Mouse (Mus musculus) kidney, embryonic 15.5 days (tissue): ENCODE results near the gene Rassf6. TPM values are rescaled to one million over a fixed set of nuclear protein-coding genes. Genes with fewer than 3 reads are reported as not detected.

Source experiments
- ATAC-seq: fragments of 200-750 bp; cut with Nextera tagmentation; replicated peaks from 2 replicates; pipeline ENCODE4 v1.8.0; 2017; ENCODE audit warnings: moderate TSS enrichment; ENCODE audit not compliant: low FRiP score
- H3K27ac ChIP-seq: fragments of 300-500 bp; sonication (generic); 2 replicates; pipeline ENCODE4 v1.5.1; 2015; ENCODE audit warnings: mild to moderate bottlenecking, inconsistent platforms
- H3K27me3 ChIP-seq: fragments of 300-500 bp; sonication (generic); 2 replicates; pipeline ENCODE4 v1.6.1; 2015; ENCODE audit warnings: inconsistent platforms
- H3K36me3 ChIP-seq: fragments of 300-500 bp; sonication (generic); 2 replicates; pipeline ENCODE4 v1.6.1; 2015; ENCODE audit warnings: inconsistent platforms
- H3K4me1 ChIP-seq: fragments of 300-500 bp; sonication (generic); 2 replicates; pipeline ENCODE4 v1.6.1; 2015; ENCODE audit warnings: inconsistent platforms
- H3K4me2 ChIP-seq: fragments of 300-500 bp; sonication (generic); 2 replicates; pipeline ENCODE4 v1.6.1; 2015; ENCODE audit warnings: moderate library complexity, mild to moderate bottlenecking, inconsistent platforms
- H3K4me3 ChIP-seq: fragments of 300-500 bp; sonication (generic); replicated peaks from 2 replicates; pipeline ENCODE4 v1.5.1; 2015; ENCODE audit warnings: mild to moderate bottlenecking, inconsistent platforms
- H3K9ac ChIP-seq: fragments of 300-500 bp; sonication (generic); 2 replicates; pipeline ENCODE4 v1.6.1; 2015; ENCODE audit warnings: mild to moderate bottlenecking, inconsistent platforms
- H3K9me3 ChIP-seq: fragments of 300-500 bp; sonication (generic); replicated peaks from 2 replicates; pipeline ENCODE4 v1.6.1; 2016; ENCODE audit warnings: inconsistent platforms
- WGBS: fragments of 180-500 bp; shearing (Covaris S2); methylation state at CpG from one replicate; pipeline ENCODE4 v1.1.7; 2015; ENCODE audit warnings: mixed read lengths; 5-methylcytosine and 5-hydroxymethylcytosine counted together
- polyA plus RNA-seq: library from polyadenylated mRNA; unstranded; fragments of >200 nt; fragmentation: Nextera tagmentation; extraction: Ambion mirVana; gene quantifications from 2 replicates; pipeline ENCODE4 v1.2.1, GENCODE M21; 2015

Rassf6 gene
- polyA plus RNA-seq, 1 experiment from 2014 or later = 12.1 TPM

GRCm38 (mm10) chr5:90652724-90653123, 12.3 kb upstream of the Rassf6 start:
- WGBS = 5% methylated on average over 3 of the region's 3 CpGs
- no peaks in the 10 kb centered on the region for H3K9me3 ChIP-seq
- H3K9ac ChIP-seq = no peak overlapping the region
- H3K4me2 ChIP-seq = no peak overlapping the region
- no peak; the same call in 1 of the 2 replicates for ATAC-seq
- H3K27ac ChIP-seq = no peak overlapping the region
- no peaks in the 10 kb centered on the region for H3K36me3 ChIP-seq
- H3K4me1 ChIP-seq = peaks cover 7% of the 10 kb centered on the region; the same call in 1 of the 2 replicates
- H3K4me3 ChIP-seq = no peak overlapping the region
- H3K27me3 ChIP-seq = no peaks in the 10 kb centered on the region

- 0 out of 2 replicates have a peak overlapping the region, but pooled peaks have one; percentile 1 for H3K27ac ChIP-seq
- H3K4me2 ChIP-seq = no peak overlapping the region
- H3K36me3 ChIP-seq = no peaks in the 10 kb centered on the region
- H3K27me3 ChIP-seq = no peaks in the 10 kb centered on the region
- 54% methylated on average over 5 of the region's 5 CpGs for WGBS
- H3K4me3 ChIP-seq = no peak overlapping the region
- H3K9me3 ChIP-seq = no peaks in the 10 kb centered on the region
- no peak overlapping the region for H3K9ac ChIP-seq
- H3K4me1 ChIP-seq = peaks cover 10% of the 10 kb centered on the region; the same call in 1 of the 2 replicates
- 0 out of 2 replicates have a peak, but pooled peaks have one; percentile 28 for ATAC-seq
Observed at GRCm38 (mm10) chr5:90650466-90651150, 10.2 kb upstream of the Rassf6 start.

GRCm38 (mm10) chr5:90647473-90647872, 7.0 kb upstream of the Rassf6 start:
- Histone ChIP-seq H3K4me1 (peaks cover 10% of the 10 kb centered on the region; the same call in 1 of the 2 replicates), H3K9ac (no peak overlapping the region), H3K27ac (peak overlapping the region; percentile 45), H3K36me3 (no peaks in the 10 kb centered on the region), H3K4me3 (no peak overlapping the region), H3K4me2 (no peak overlapping the region), H3K27me3 (no peaks in the 10 kb centered on the region), H3K9me3 (no peaks in the 10 kb centered on the region)
- ATAC-seq = peak; percentile 37; the same call in 1 of the 2 replicates
- 71% methylated on average over 5 of the region's 5 CpGs for WGBS

- no peak overlapping the region for H3K4me2 ChIP-seq
- H3K9ac ChIP-seq = no peak overlapping the region
- H3K27ac ChIP-seq = no peak overlapping the region
- WGBS = 88% methylated on average over 5 of the region's 5 CpGs
- no peak overlapping the region for H3K4me3 ChIP-seq
- no peaks in the 10 kb centered on the region for H3K27me3 ChIP-seq
- H3K9me3 ChIP-seq = no peaks in the 10 kb centered on the region
- peaks cover 9% of the 10 kb centered on the region; the same call in 1 of the 2 replicates for H3K4me1 ChIP-seq
- ATAC-seq = no peak
- no peaks in the 10 kb centered on the region for H3K36me3 ChIP-seq
Observed at GRCm38 (mm10) chr5:90646398-90646797, 5.9 kb upstream of the Rassf6 start.

- no peak overlapping the region for H3K9ac ChIP-seq
- 78% methylated on average over 3 of the region's 3 CpGs for WGBS
- no peaks in the 10 kb centered on the region for H3K9me3 ChIP-seq
- peaks cover 10% of the 10 kb centered on the region; the same call in 1 of the 2 replicates for H3K4me1 ChIP-seq
- H3K4me3 ChIP-seq = no peak overlapping the region
- H3K27me3 ChIP-seq = no peaks in the 10 kb centered on the region
- no peak overlapping the region for H3K27ac ChIP-seq
- H3K4me2 ChIP-seq = no peak overlapping the region
- H3K36me3 ChIP-seq = no peaks in the 10 kb centered on the region
- no peak for ATAC-seq
Observed at GRCm38 (mm10) chr5:90645579-90645978, 5.1 kb upstream of the Rassf6 start.

- WGBS = 70% methylated on average over 10 of the region's 10 CpGs
- H3K9me3 ChIP-seq = no peaks in the 10 kb centered on the region
- ATAC-seq = no peak
- peak overlapping the region; percentile 50; the same call in 1 of the 2 replicates for H3K4me3 ChIP-seq
- peaks cover 13% of the 10 kb centered on the region; the same call in 1 of the 2 replicates for H3K4me1 ChIP-seq
- H3K9ac ChIP-seq = no peak overlapping the region
- peak overlapping the region; percentile 68 for H3K4me2 ChIP-seq
- peak overlapping the region; percentile 66 for H3K27ac ChIP-seq
- H3K36me3 ChIP-seq = no peaks in the 10 kb centered on the region
- H3K27me3 ChIP-seq = no peaks in the 10 kb centered on the region
Observed at GRCm38 (mm10) chr5:90641218-90641610, 757 bp upstream of the Rassf6 start.

GRCm38 (mm10) chr5:90634885-90635284, 5.6 kb downstream of the Rassf6 start:
- no peaks in the 10 kb centered on the region for H3K9me3 ChIP-seq
- peak; percentile 56; the same call in 1 of the 2 replicates for ATAC-seq
- no peaks in the 10 kb centered on the region for H3K4me1 ChIP-seq
- no peak overlapping the region for H3K4me2 ChIP-seq
- H3K27me3 ChIP-seq = no peaks in the 10 kb centered on the region
- no peak overlapping the region for H3K4me3 ChIP-seq
- no peak overlapping the region for H3K9ac ChIP-seq
- H3K36me3 ChIP-seq = no peaks in the 10 kb centered on the region
- H3K27ac ChIP-seq = no peak overlapping the region
- WGBS = 64% methylated on average over 7 of the region's 7 CpGs

GRCm38 (mm10) chr5:90628530-90628929, 11.9 kb downstream of the Rassf6 start:
- Histone ChIP-seq H3K27ac (no peak overlapping the region), H3K4me3 (no peak overlapping the region), H3K9ac (no peak overlapping the region), H3K4me1 (0 out of 2 replicates have a peak, but pooled peaks cover 6% of the 10 kb centered on the region), H3K9me3 (no peaks in the 10 kb centered on the region), H3K36me3 (no peaks in the 10 kb centered on the region), H3K4me2 (no peak overlapping the region), H3K27me3 (no peaks in the 10 kb centered on the region)
- no peak for ATAC-seq
- 73% methylated on average over 1 of the region's 1 CpGs for WGBS

- no peaks in the 10 kb centered on the region for H3K36me3 ChIP-seq
- no peaks in the 10 kb centered on the region for H3K9me3 ChIP-seq
- H3K27me3 ChIP-seq = no peaks in the 10 kb centered on the region
- no peak overlapping the region for H3K9ac ChIP-seq
- no peak for ATAC-seq
- no peak overlapping the region for H3K27ac ChIP-seq
- 0 out of 2 replicates have a peak, but pooled peaks cover 6% of the 10 kb centered on the region for H3K4me1 ChIP-seq
- H3K4me3 ChIP-seq = no peak overlapping the region
- H3K4me2 ChIP-seq = no peak overlapping the region
- 78% methylated on average over 3 of the region's 3 CpGs for WGBS
Observed at GRCm38 (mm10) chr5:90628011-90628410, 12.4 kb downstream of the Rassf6 start.

GRCm38 (mm10) chr5:90627423-90627822, 13.0 kb downstream of the Rassf6 start:
- 72% methylated on average over 4 of the region's 4 CpGs for WGBS
- Histone ChIP-seq H3K4me1 (0 out of 2 replicates have a peak, but pooled peaks cover 6% of the 10 kb centered on the region), H3K4me3 (no peak overlapping the region), H3K9ac (no peak overlapping the region), H3K4me2 (no peak overlapping the region), H3K36me3 (no peaks in the 10 kb centered on the region), H3K9me3 (no peaks in the 10 kb centered on the region), H3K27ac (no peak overlapping the region), H3K27me3 (no peaks in the 10 kb centered on the region)
- ATAC-seq = no peak

- ATAC-seq = peak; percentile 76
- no peak overlapping the region for H3K4me2 ChIP-seq
- no peak overlapping the region for H3K4me3 ChIP-seq
- 0 out of 2 replicates have a peak, but pooled peaks cover 6% of the 10 kb centered on the region for H3K4me1 ChIP-seq
- H3K27me3 ChIP-seq = no peaks in the 10 kb centered on the region
- no peak overlapping the region for H3K9ac ChIP-seq
- H3K9me3 ChIP-seq = no peaks in the 10 kb centered on the region
- H3K36me3 ChIP-seq = no peaks in the 10 kb centered on the region
- H3K27ac ChIP-seq = peak overlapping the region; percentile 80
- 62% methylated on average over 18 of the region's 18 CpGs for WGBS
Observed at GRCm38 (mm10) chr5:90624708-90625425, 15.6 kb downstream of the Rassf6 start.

GRCm38 (mm10) chr5:90623209-90623608, 17.2 kb downstream of the Rassf6 start:
- no peak for ATAC-seq

More at GRCm38 (mm10) chr5:90623209-90623608, 17.2 kb downstream of the Rassf6 start:
- Histone ChIP-seq H3K4me3 (no peak overlapping the region), H3K27ac (no peak overlapping the region), H3K4me1 (0 out of 2 replicates have a peak, but pooled peaks cover 3% of the 10 kb centered on the region), H3K27me3 (no peaks in the 10 kb centered on the region), H3K9me3 (no peaks in the 10 kb centered on the region), H3K9ac (no peak overlapping the region), H3K36me3 (no peaks in the 10 kb centered on the region), H3K4me2 (no peak overlapping the region)
- 66% methylated on average over 2 of the region's 2 CpGs for WGBS
